Mouse (Mus musculus) embryonic stem cell, embryonic (primary cell): ENCODE results near the gene Smn1.
"Not testable (repeated sequence)": the region's sequence is repeated elsewhere in the genome, so short reads cannot be mapped to it uniquely, and the experiment has no call there.

Experiments
- CTCF ChIA-PET, 4 experiments: fragments of 300-600 bp in 2 of 4; fragments of 350-600 bp in 2 of 4; sonication (Branson Sonifier 250); formaldehyde crosslinking; loops; one replicate each; lab custom pipeline; 2022; ENCODE audit warnings: inconsistent platforms in 2 of 4; lab: Charles Lee
- POLR2A ChIA-PET, 4 experiments: fragments of 300-600 bp in 2 of 4; fragments of 350-600 bp in 2 of 4; sonication (Branson Sonifier 250); formaldehyde crosslinking; loops; one replicate each; lab custom pipeline; 2022; ENCODE audit warnings: antibody characterized with exemption in 4 of 4, inconsistent platforms in 1 of 4; lab: Charles Lee

The Smn1 gene

GRCm38 (mm10) chr13:100183111-100183510 is 58.5 kb downstream of the Smn1 start:
- POLR2A ChIA-PET, CTCF ChIA-PET: not testable (repeated sequence)
